Mouse (Mus musculus): Measurements from ENCODE around the gene Prr14. TPM values are rescaled to one million over a fixed set of nuclear protein-coding genes. Genes with fewer than 3 reads are reported as not detected.

The Prr14 gene
- polyA plus RNA-seq, 1 experiment from 2014 or later: 37.1 TPM

DNA sequence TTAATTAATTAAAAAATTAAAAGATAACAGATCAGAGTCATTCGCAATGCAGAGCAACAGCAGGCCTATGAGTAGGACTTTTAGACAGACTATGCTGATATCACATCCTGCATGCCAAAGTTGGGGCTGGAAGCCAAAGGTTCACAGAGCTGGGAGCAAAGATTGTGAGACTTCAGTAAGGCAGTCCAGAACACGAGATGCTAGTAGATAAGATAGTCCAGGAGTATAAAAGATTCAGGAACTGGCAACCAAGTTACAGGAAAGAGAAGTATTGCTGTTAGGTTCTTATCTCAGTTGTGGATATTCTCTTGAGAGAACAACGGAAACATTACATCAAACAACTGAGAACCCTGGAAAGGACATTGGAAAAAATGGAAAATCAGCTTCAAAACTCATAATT, 33.1 kb upstream of the Prr14 start:
- Histone ChIP-seq H3K27me3 (ENCODE audit: insufficient read depth, low read length) (no peaks in the 10 kb centered on the region), H3K4me3 (replicated peaks; ENCODE audit: low read depth, low read length) (no peak overlapping the region), H3K4me2 (ENCODE audit: low read length) (no peak overlapping the region), H3K9me3 (replicated peaks; ENCODE audit: low read length) (no peaks in the 10 kb centered on the region), H3K9ac (ENCODE audit: low read depth, low read length) (no peak overlapping the region), H3K36me3 (ENCODE audit: insufficient read depth, low read length) (no peaks in the 10 kb centered on the region), H3K4me1 (replicated peaks; ENCODE audit: insufficient read depth, low read length) (peaks cover 9% of the 10 kb centered on the region; the same call in 1 of the 2 replicates), H3K27ac (no peak overlapping the region)
- TF ChIP-seq CTCF (IDR thresholded peaks at IDR 0.05; ENCODE audit: low read depth): no peak
- DNase-seq (ENCODE audit: low spot score): peak; percentile 22
- 64% methylated on average over 3 of the region's 3 CpGs for WGBS
- no peak for ATAC-seq (replicated peaks; ENCODE audit: low FRiP score, low read depth)

- 85% methylated on average over 4 of the region's 4 CpGs for WGBS
Measured at GRCm38 (mm10) chr7:127435206-127435605, 24.2 kb upstream of the Prr14 start.

GRCm38 (mm10) chr7:127437724-127438123, 21.7 kb upstream of the Prr14 start:
- no peaks in the 10 kb centered on the region for H3K36me3 ChIP-seq (ENCODE audit: insufficient read depth, low read length)
- no peak overlapping the region for H3K9ac ChIP-seq (ENCODE audit: low read depth, low read length)
- H3K4me2 ChIP-seq (ENCODE audit: low read length): no peak overlapping the region
- H3K9me3 ChIP-seq (replicated peaks; ENCODE audit: low read length): no peaks in the 10 kb centered on the region
- H3K4me3 ChIP-seq (replicated peaks; ENCODE audit: low read depth, low read length): no peak overlapping the region
- DNase-seq (ENCODE audit: low spot score): no peak
- TF ChIP-seq CTCF (IDR thresholded peaks at IDR 0.05; ENCODE audit: low read depth): peak; percentile 58
- no peak overlapping the region for H3K27ac ChIP-seq
- no peaks in the 10 kb centered on the region for H3K4me1 ChIP-seq (replicated peaks; ENCODE audit: insufficient read depth, low read length)
- ATAC-seq (replicated peaks; ENCODE audit: low FRiP score, low read depth): no peak
- no peaks in the 10 kb centered on the region for H3K27me3 ChIP-seq (ENCODE audit: insufficient read depth, low read length)
- WGBS: 88% methylated on average over 3 of the region's 3 CpGs

More at GRCm38 (mm10) chr7:127435206-127435605, 24.2 kb upstream of the Prr14 start:
- no peaks in the 10 kb centered on the region for H3K27me3 ChIP-seq (ENCODE audit: insufficient read depth, low read length)
- H3K4me3 ChIP-seq (replicated peaks; ENCODE audit: low read depth, low read length): no peak overlapping the region
- H3K36me3 ChIP-seq (ENCODE audit: insufficient read depth, low read length): no peaks in the 10 kb centered on the region
- H3K9ac ChIP-seq (ENCODE audit: low read depth, low read length): no peak overlapping the region
- TF ChIP-seq CTCF (IDR thresholded peaks at IDR 0.05; ENCODE audit: low read depth): no peak
- H3K9me3 ChIP-seq (replicated peaks; ENCODE audit: low read length): no peaks in the 10 kb centered on the region
- H3K4me1 ChIP-seq (replicated peaks; ENCODE audit: insufficient read depth, low read length): no peaks in the 10 kb centered on the region
- no peak overlapping the region for H3K4me2 ChIP-seq (ENCODE audit: low read length)
- ATAC-seq (replicated peaks; ENCODE audit: low FRiP score, low read depth) (no peak), DNase-seq (ENCODE audit: low spot score) (no peak)
- H3K27ac ChIP-seq: no peak overlapping the region

- Histone ChIP-seq H3K4me2 (ENCODE audit: low read length) (no peak overlapping the region), H3K4me3 (replicated peaks; ENCODE audit: low read depth, low read length) (no peak overlapping the region), H3K4me1 (replicated peaks; ENCODE audit: insufficient read depth, low read length) (no peaks in the 10 kb centered on the region), H3K27me3 (ENCODE audit: insufficient read depth, low read length) (no peaks in the 10 kb centered on the region), H3K36me3 (ENCODE audit: insufficient read depth, low read length) (peaks cover 16% of the 10 kb centered on the region), H3K9me3 (replicated peaks; ENCODE audit: low read length) (no peaks in the 10 kb centered on the region), H3K27ac (no peak overlapping the region), H3K9ac (ENCODE audit: low read depth, low read length) (no peak overlapping the region)
- no peak for TF ChIP-seq CTCF (IDR thresholded peaks at IDR 0.05; ENCODE audit: low read depth)
- WGBS: 90% methylated on average over 20 of the region's 20 CpGs
- ATAC-seq (replicated peaks; ENCODE audit: low FRiP score, low read depth): no peak
- no peak for DNase-seq (ENCODE audit: low spot score)
Measured at GRCm38 (mm10) chr7:127443976-127444375, 15.4 kb upstream of the Prr14 start.

DNA sequence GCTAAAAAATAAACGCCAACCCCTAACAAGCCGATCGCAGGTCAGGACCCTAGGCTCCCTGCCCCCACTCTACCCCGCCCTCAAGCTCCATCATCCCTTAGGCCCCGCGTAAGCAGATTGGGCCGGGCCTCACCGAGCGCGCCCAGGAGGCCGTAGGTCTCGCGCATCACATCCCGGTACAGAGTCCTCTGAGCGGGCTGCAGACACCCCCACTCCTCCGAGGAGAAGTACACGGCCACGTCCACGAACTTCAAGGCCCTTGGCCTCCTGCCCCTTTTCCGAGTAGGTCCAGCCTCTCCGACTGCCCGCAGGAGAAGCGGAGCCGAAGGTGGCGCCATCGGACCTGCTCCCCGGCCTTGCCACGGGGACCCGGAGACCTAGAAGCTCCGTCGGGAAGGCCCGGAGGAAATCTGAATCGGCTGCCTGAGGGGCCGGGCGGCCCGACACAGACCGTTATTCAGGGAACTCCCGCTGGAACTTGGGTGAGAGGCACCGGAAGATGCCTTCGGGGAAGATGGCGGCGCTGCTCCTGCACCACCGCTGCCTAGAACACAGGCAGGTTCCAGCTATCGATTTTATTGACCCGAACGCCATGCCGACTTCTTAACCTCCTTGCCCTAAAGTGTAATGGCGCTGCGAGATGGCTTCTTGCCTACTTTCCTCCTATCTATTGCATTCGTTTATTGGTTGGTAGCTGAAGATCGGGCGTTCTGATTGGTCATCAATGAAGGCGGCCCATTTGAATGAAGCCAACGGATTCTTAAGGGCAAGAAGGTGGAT, 10.7 kb upstream of the Prr14 start, which contains the start of gene Zfp689:
TSS of gene Zfp689 (minus strand) at position 638 of the 780 bp plus-strand sequence.
- peak; percentile 98 for DNase-seq (ENCODE audit: low spot score)
- peaks cover 15% of the 10 kb centered on the region for H3K36me3 ChIP-seq (ENCODE audit: insufficient read depth, low read length)
- H3K4me1 ChIP-seq (replicated peaks; ENCODE audit: insufficient read depth, low read length): peaks cover 17% of the 10 kb centered on the region
- peak within 1 kb of the TSS; percentile 82 for H3K9ac ChIP-seq (ENCODE audit: low read depth, low read length)
- WGBS: under 1% methylated on average over 54 of the region's 54 CpGs
- TF ChIP-seq CTCF (IDR thresholded peaks at IDR 0.05; ENCODE audit: low read depth): peak; percentile 18; the same call in 1 of the 2 replicates
- H3K4me3 ChIP-seq (replicated peaks; ENCODE audit: low read depth, low read length): peak within 1 kb of the TSS; percentile 73
- no peaks in the 10 kb centered on the region for H3K9me3 ChIP-seq (replicated peaks; ENCODE audit: low read length)
- H3K4me2 ChIP-seq (ENCODE audit: low read length): peak within 1 kb of the TSS; percentile 75
- H3K27ac ChIP-seq: peak within 1 kb of the TSS; percentile 94
- H3K27me3 ChIP-seq (ENCODE audit: insufficient read depth, low read length): no peaks in the 10 kb centered on the region
- ATAC-seq (replicated peaks; ENCODE audit: low FRiP score, low read depth): peak; percentile 83

- WGBS: 72% methylated on average over 7 of the region's 7 CpGs
- H3K4me3 ChIP-seq (replicated peaks; ENCODE audit: low read depth, low read length): peak overlapping the region; percentile 73
- H3K27ac ChIP-seq: no peak overlapping the region
- no peak for TF ChIP-seq CTCF (IDR thresholded peaks at IDR 0.05; ENCODE audit: low read depth)
- ATAC-seq (replicated peaks; ENCODE audit: low FRiP score, low read depth): no peak
- peak overlapping the region; percentile 24; the same call in 1 of the 2 replicates for H3K9ac ChIP-seq (ENCODE audit: low read depth, low read length)
- H3K4me2 ChIP-seq (ENCODE audit: low read length): peak overlapping the region; percentile 75
- H3K9me3 ChIP-seq (replicated peaks; ENCODE audit: low read length): no peaks in the 10 kb centered on the region
- H3K27me3 ChIP-seq (ENCODE audit: insufficient read depth, low read length): no peaks in the 10 kb centered on the region
- H3K4me1 ChIP-seq (replicated peaks; ENCODE audit: insufficient read depth, low read length): peaks cover 17% of the 10 kb centered on the region
- 0 out of 2 replicates have a peak, but pooled peaks cover 4% of the 10 kb centered on the region for H3K36me3 ChIP-seq (ENCODE audit: insufficient read depth, low read length)
- no peak for DNase-seq (ENCODE audit: low spot score)
Measured at GRCm38 (mm10) chr7:127449966-127450365, 9.4 kb upstream of the Prr14 start.
